Mouse (Mus musculus): ENCODE data around the gene Evi5.
A peak's percentile ranks its signal among the peaks of the same experiment; 100 is the strongest.

DNA sequence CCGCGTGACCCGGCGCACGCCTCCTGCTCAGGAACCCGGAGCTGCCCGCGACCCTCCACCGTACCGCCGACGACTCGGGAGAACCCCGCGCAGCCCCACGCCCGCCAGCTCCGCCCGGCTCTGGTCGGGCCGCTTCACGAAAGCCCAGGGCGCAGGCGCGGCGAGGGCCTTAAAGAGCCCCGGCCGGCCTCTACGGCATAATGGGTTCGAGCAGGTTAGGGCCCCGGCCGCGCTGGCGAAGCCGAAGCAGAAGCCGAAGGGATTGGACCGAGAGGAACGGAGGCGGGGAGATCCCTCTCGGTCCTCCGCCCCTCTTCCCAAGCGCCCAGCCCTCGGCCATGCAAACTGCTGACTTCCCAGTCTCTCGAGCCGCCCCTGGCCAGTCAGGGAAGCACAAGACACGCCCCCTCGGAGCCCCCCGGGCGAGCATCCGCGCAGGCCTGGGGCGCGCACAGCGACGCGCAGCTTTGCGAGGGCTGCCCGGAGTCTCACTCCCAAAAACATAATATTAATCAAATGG, 5.9 kb downstream of the Evi5 start:
- 0 out of 2 replicates have a peak, but pooled peaks have one; percentile 12 for TF ChIP-seq CTCF (IDR thresholded peaks at IDR 0.05; ENCODE audit: control insufficient read depth, insufficient read depth, insufficient replicate concordance, low read depth, low read length)
- TF ChIP-seq POLR2A (IDR thresholded peaks at IDR 0.05; ENCODE audit: control insufficient read depth, low read depth, low read length) = peak; percentile 62
